Mouse (Mus musculus): ENCODE results near the gene Slc25a51.
"Not testable (repeated sequence)": the region's sequence is repeated elsewhere in the genome, so short reads cannot be mapped to it uniquely, and the experiment has no call there.

Slc25a51 gene

GRCm38 (mm10) chr4:45396211-45396610 lies 12.4 kb downstream of the Slc25a51 start:
- DNase-seq, result not testable (repeated sequence)

GRCm38 (mm10) chr4:45393658-45394057 lies 14.9 kb downstream of the Slc25a51 start:
- no peak for DNase-seq

GRCm38 (mm10) chr4:45392994-45393393 lies 15.6 kb downstream of the Slc25a51 start:
- no peak for DNase-seq

GRCm38 (mm10) chr4:45392572-45392971 lies 16.0 kb downstream of the Slc25a51 start:
- DNase-seq, result no peak

GRCm38 (mm10) chr4:45392099-45392498 lies 16.5 kb downstream of the Slc25a51 start:
- DNase-seq, result no peak

- not testable (repeated sequence) for DNase-seq
These were observed 21.3 kb downstream of the Slc25a51 start for GRCm38 (mm10) chr4:45387296-45387695.

- not testable (repeated sequence) for DNase-seq
These were observed 26.4 kb downstream of the Slc25a51 start for GRCm38 (mm10) chr4:45382133-45382532.

- not testable (repeated sequence) for DNase-seq
These were observed 27.5 kb downstream of the Slc25a51 start for GRCm38 (mm10) chr4:45380903-45381580.

- DNase-seq, result no peak
These were observed 32.0 kb downstream of the Slc25a51 start for GRCm38 (mm10) chr4:45376573-45376972.

GRCm38 (mm10) chr4:45374879-45375278 lies 33.7 kb downstream of the Slc25a51 start:
- DNase-seq, result no peak

- no peak for DNase-seq
These were observed 37.3 kb downstream of the Slc25a51 start for GRCm38 (mm10) chr4:45371261-45371660.

- DNase-seq, result no peak
These were observed 51.9 kb downstream of the Slc25a51 start for GRCm38 (mm10) chr4:45356653-45357052.

All from right cerebral cortex, adult 18-20 months (tissue).